Mouse (Mus musculus) midbrain, postnatal 0 days (tissue): ENCODE data around the gene Blmh. TPM values are rescaled to one million over a fixed set of nuclear protein-coding genes. Genes with fewer than 3 reads are reported as not detected.

Experiments
- ATAC-seq: fragments of 200-750 bp; cut with Nextera tagmentation; 2 replicates; pipeline ENCODE4 v1.8.0; 2017; ENCODE audit warnings: moderate number of reproducible peaks, mild to moderate bottlenecking, moderate TSS enrichment, moderate library complexity; ENCODE audit not compliant: low FRiP score
- DNase-seq: peaks from one replicate; pipeline ENCODE4 v3.0.0-alpha.2; 2015; ENCODE audit warnings: low spot score
- H3K27ac ChIP-seq: fragments of 300-500 bp; sonication (generic); 2 replicates; pipeline ENCODE4 v1.5.1; 2014; ENCODE audit warnings: low read depth, mild to moderate bottlenecking, low read length, mixed read lengths
- H3K27me3 ChIP-seq: fragments of 300-500 bp; sonication (generic); 2 replicates; pipeline ENCODE4 v1.6.1; 2014; ENCODE audit warnings: low read length, control low read depth, mixed read lengths; ENCODE audit not compliant: insufficient read depth
- H3K36me3 ChIP-seq: fragments of 300-500 bp; sonication (generic); 2 replicates; pipeline ENCODE4 v1.6.1; 2014; ENCODE audit warnings: low read length, control low read depth, mixed read lengths; ENCODE audit not compliant: insufficient read depth
- H3K4me1 ChIP-seq: fragments of 300-500 bp; sonication (generic); 2 replicates; pipeline ENCODE4 v1.6.1; 2014; ENCODE audit warnings: mild to moderate bottlenecking, control low read depth, antibody characterized with exemption, low read length, mixed read lengths; ENCODE audit not compliant: insufficient read depth
- H3K4me2 ChIP-seq: fragments of 300-500 bp; sonication (generic); 2 replicates; pipeline ENCODE4 v1.6.1; 2014; ENCODE audit warnings: low read depth, mild to moderate bottlenecking, low read length, mixed read lengths; ENCODE audit not compliant: poor library complexity, severe bottlenecking
- H3K4me3 ChIP-seq: fragments of 300-500 bp; sonication (generic); 2 replicates; pipeline ENCODE4 v1.5.1; 2014; ENCODE audit warnings: low read depth, mild to moderate bottlenecking, low read length, moderate library complexity
- H3K9ac ChIP-seq: fragments of 300-500 bp; sonication (generic); replicated peaks from 2 replicates; pipeline ENCODE4 v1.6.1; 2014; ENCODE audit warnings: mild to moderate bottlenecking, low read length, moderate library complexity, mixed read lengths; ENCODE audit not compliant: poor library complexity, severe bottlenecking
- H3K9me3 ChIP-seq: fragments of 300-500 bp; sonication (generic); 2 replicates; pipeline ENCODE4 v1.6.1; 2016; ENCODE audit warnings: low read length, control low read depth
- CTCF ChIP-seq: IDR thresholded peaks from 2 replicates; pipeline ENCODE4 v1.5.1; 2016; ENCODE audit warnings: antibody characterized with exemption, mild to moderate bottlenecking
- WGBS: fragments of 180-500 bp; shearing (Covaris S2); extraction: QIAGEN DNeasy Blood & Tissue Kit; methylation state at CpG from one replicate; pipeline ENCODE4 v1.1.7; 2014; 5-methylcytosine and 5-hydroxymethylcytosine counted together
- polyA plus RNA-seq: library from polyadenylated mRNA; unstranded; fragments of >200 nt; fragmentation: Nextera tagmentation; extraction: Ambion mirVana; gene quantifications from 2 replicates; pipeline ENCODE4 v1.2.1, GENCODE M21; 2015
- total RNA-seq: library from RNA; depleted of rRNA; stranded (reverse); fragments of >200 nt; gene quantifications from 2 replicates; pipeline ENCODE4 v1.2.3, GENCODE M21; 2014

Gene Blmh
- total and polyA plus RNA-seq, 2 experiments from 2014 or later = 88.5 to 116 TPM

DNA sequence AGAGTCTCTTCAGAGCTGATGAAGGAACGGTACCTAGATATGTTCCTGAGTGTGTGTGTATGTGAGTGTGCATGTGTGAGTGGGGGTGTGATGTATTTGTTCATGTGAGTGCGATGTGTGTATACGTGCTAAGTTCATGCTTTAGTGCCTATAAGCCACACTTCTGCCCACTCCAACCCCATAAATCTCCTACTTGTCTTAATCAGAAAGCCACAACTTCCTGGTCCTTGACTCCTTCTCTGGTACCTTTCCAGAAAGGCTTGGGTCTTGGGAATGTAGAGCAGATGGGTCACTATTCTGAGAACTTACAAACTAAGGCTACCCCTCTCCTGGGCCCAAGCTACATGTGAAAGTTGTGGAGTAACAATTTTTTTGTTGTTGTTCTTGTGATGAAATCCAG is 25.9 kb upstream of the Blmh start:
- no peak overlapping the region for H3K4me2 ChIP-seq
- no peak for TF ChIP-seq CTCF
- H3K9me3 ChIP-seq = no peaks in the 10 kb centered on the region
- H3K27me3 ChIP-seq = no peaks in the 10 kb centered on the region
- WGBS = 98% methylated on average over 3 of the region's 3 CpGs
- no peaks in the 10 kb centered on the region for H3K36me3 ChIP-seq
- no peak overlapping the region for H3K4me3 ChIP-seq
- no peak overlapping the region for H3K27ac ChIP-seq
- no peak overlapping the region for H3K9ac ChIP-seq
- no peaks in the 10 kb centered on the region for H3K4me1 ChIP-seq
- DNase-seq (no peak), ATAC-seq (no peak)

DNA sequence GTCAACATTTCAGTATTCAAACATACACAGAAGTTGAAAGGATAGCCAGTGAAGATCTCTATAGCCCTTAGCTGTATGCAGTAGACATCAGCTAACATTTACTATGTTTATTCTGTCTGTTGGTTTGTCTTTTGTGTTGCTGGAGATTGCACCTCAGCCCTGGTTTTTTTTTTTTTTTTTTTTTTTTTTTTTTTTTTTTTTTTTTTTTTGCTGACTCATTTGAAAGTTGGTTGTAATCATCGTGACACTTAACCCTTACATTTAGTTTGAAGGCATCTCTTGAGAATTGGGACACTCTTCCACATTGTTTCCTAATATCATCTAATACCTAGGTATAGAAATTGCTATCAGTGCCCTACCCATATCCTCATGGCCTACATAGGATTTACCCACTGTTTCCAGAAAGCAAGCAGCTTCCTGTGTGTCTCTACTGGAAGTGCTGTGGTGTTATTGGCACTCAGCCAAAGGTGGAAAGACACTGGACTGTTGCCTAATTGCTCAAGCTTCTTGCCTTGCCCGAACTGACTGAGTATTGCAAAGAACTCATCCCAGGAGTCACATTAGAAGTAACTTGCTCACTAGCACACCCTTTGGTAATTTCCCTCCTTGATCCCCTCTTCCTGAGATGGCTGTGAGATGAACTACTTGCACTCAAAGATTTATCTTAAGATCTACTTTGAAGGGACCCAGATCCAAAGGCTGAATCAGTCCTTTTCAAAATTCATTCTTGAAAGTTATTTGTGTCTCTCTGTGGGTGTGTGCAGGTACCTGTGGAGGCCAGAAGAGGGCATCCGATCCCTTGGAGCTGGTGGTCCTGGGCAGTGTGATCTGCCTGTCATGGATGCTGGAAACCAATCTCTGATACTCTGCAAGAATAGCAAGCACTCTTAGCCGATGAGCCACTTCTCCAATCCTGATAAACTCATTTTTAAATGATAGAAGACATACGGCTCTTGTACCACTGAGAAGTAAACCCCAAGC is 24.6 kb upstream of the Blmh start:
- peak; percentile 50 for DNase-seq
- H3K9me3 ChIP-seq = no peaks in the 10 kb centered on the region
- no peak for ATAC-seq
- H3K9ac ChIP-seq = no peak overlapping the region
- no peak overlapping the region for H3K27ac ChIP-seq
- no peaks in the 10 kb centered on the region for H3K36me3 ChIP-seq
- H3K4me3 ChIP-seq = no peak overlapping the region
- no peak overlapping the region for H3K4me2 ChIP-seq
- WGBS = 73% methylated on average over 5 of the region's 5 CpGs
- no peaks in the 10 kb centered on the region for H3K4me1 ChIP-seq
- no peaks in the 10 kb centered on the region for H3K27me3 ChIP-seq
- TF ChIP-seq CTCF = peak; percentile 45

DNA sequence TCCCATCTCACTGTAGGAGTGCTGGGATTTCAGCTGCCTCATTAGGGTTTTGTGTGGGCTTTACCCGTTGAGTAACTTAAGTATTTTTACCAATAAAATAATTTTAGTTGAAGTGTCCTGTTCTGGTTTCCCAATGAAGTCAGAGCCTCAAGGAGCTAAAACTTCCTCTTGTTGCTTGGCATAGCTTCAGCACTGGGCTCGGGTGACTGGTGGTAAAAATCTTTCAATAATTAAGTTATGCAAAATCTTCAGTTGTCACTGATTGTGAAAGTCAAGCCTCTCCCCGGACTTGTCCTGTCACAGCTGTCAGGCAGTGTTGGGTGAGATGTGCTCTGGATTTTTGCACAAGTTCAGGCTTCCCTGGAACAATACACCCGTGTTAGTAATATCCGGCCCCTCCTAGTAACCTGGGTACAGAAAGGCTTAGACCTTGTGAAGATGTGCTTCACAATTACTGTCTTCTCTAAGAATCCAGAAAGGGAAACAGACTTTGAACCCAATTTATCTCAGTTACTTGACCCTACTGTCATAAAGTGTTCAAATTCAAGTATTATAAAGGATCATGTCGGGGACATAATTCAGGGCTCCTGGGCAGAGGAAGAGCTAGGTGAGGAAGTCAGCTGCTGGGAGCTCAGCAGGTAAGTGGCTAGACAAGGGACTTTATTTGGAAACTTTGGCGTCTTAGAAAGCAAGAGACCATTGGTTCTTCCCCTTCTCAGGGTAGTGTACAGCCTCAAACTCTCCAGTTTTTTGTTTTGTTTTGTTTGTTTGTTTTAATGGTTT is 22.8 kb upstream of the Blmh start, which contains the start of gene Tmigd1:
Tmigd1 (plus strand) TSS at position 581 of the 783 bp plus-strand sequence.
- H3K4me1 ChIP-seq = no peaks in the 10 kb centered on the region
- no peak within 1 kb of the TSS for H3K4me2 ChIP-seq
- no peaks in the 10 kb centered on the region for H3K9me3 ChIP-seq
- H3K27ac ChIP-seq = no peak within 1 kb of the TSS
- ATAC-seq (no peak), DNase-seq (no peak)
- H3K9ac ChIP-seq = no peak within 1 kb of the TSS
- H3K4me3 ChIP-seq = no peak within 1 kb of the TSS
- no peaks in the 10 kb centered on the region for H3K27me3 ChIP-seq
- no peak for TF ChIP-seq CTCF
- 62% methylated on average over 7 of the region's 7 CpGs for WGBS
- H3K36me3 ChIP-seq = no peaks in the 10 kb centered on the region

DNA sequence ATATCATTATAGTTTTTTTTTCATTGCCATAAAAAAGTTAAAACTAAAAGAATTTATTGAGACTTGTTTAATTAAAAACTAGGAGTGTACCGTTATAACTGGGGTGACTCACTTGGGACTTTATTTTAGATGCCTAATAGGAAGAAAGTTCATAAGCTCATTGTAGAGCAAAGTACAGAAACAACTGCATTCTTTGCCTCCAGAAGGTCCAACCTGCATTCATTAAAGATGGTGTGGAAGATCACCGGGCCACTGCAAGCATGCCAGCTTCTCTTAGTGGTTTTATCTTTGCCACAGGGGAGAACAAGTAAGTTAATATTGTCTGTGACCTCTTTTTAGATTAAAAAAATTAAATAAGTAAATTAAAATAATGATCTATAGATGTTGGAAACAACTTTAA is 20.3 kb upstream of the Blmh start:
- ATAC-seq (no peak), DNase-seq (no peak)
- Histone ChIP-seq H3K4me2 (no peak overlapping the region), H3K4me3 (no peak overlapping the region), H3K27ac (no peak overlapping the region), H3K9ac (no peak overlapping the region), H3K36me3 (no peaks in the 10 kb centered on the region), H3K27me3 (no peaks in the 10 kb centered on the region), H3K9me3 (no peaks in the 10 kb centered on the region), H3K4me1 (no peaks in the 10 kb centered on the region)
- 89% methylated on average over 2 of the region's 2 CpGs for WGBS
- TF ChIP-seq CTCF = no peak

DNA sequence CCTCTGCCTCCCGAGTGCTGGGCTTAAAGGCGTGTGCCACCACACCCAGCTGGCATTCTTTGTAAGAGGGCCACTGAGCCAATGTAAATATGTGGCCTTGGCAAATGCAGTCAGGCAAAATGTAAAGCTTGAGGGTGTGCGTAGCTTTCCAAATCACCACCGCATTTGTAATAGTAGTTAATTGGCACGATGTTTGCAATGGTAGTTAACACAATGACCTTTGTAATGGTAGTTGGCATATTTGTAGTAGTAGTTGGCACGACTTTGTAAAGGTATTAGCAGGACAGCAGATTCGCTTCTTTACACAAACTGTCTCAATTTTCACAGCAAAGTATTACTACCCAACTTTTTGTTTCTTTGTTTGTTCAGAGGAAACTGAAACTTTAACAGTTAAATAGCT is 16.0 kb upstream of the Blmh start:
- WGBS = 89% methylated on average over 7 of the region's 7 CpGs
- ATAC-seq = no peak
- TF ChIP-seq CTCF = no peak

More for the DNA sequence above, 16.0 kb upstream of the Blmh start:
- Histone ChIP-seq H3K4me1 (no peaks in the 10 kb centered on the region), H3K36me3 (no peaks in the 10 kb centered on the region), H3K9me3 (no peaks in the 10 kb centered on the region), H3K27me3 (no peaks in the 10 kb centered on the region), H3K9ac (no peak overlapping the region), H3K4me2 (no peak overlapping the region), H3K4me3 (no peak overlapping the region), H3K27ac (no peak overlapping the region)
- DNase-seq = no peak
